Mouse (Mus musculus) left cerebral cortex, adult 18-20 months (tissue): ENCODE results near the gene Cd44. TPM values are rescaled to one million over a fixed set of nuclear protein-coding genes. Genes with fewer than 3 reads are reported as not detected.

ENCODE experiments used
- DNase-seq, 2 experiments: peaks; one replicate each; pipeline ENCODE4 v3.0.0; 2021 to 2022; ENCODE audit warnings: low spot score in 2 of 2, mixed read lengths in 1 of 2
- total RNA-seq, 2 experiments: library from RNA; stranded (reverse); gene quantifications; 2 replicates each; pipeline ENCODE4 v1.2.3; 2021

Gene Cd44
- total RNA-seq, 2 experiments from 2014 or later = 3.2 to 4.7 TPM

- DNase-seq = no peak
Measured at GRCm38 (mm10) chr2:102873194-102873593, 28.3 kb downstream of the Cd44 start.

DNA sequence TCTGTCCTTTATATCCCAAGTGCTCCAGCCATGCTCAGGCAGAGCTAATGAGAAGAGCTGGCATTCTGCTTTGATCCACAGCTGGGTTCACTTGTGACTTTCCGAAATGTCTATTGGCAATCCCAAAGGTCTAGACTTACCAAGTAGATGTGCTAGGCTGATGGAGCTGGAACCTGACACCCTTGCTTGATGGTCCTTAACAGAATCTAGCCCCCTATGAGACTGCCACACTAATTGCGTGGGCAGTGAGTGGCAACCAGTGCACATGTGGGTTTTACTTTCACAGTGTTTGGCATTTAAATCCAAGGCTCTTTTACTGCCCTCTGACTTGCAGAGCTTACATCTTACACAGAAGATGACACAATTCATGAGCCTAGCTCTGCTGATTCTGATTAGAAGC, 29.0 kb downstream of the Cd44 start:
- DNase-seq = no peak

GRCm38 (mm10) chr2:102868444-102868843, 33.0 kb downstream of the Cd44 start:
- DNase-seq = no peak

- DNase-seq = no peak
Measured at GRCm38 (mm10) chr2:102867396-102868088, 33.9 kb downstream of the Cd44 start.

GRCm38 (mm10) chr2:102866594-102866993, 34.9 kb downstream of the Cd44 start:
- DNase-seq = no peak

GRCm38 (mm10) chr2:102865354-102865752, 36.1 kb downstream of the Cd44 start:
- DNase-seq = no peak

GRCm38 (mm10) chr2:102864695-102865353, 36.6 kb downstream of the Cd44 start:
- no peak for DNase-seq

DNA sequence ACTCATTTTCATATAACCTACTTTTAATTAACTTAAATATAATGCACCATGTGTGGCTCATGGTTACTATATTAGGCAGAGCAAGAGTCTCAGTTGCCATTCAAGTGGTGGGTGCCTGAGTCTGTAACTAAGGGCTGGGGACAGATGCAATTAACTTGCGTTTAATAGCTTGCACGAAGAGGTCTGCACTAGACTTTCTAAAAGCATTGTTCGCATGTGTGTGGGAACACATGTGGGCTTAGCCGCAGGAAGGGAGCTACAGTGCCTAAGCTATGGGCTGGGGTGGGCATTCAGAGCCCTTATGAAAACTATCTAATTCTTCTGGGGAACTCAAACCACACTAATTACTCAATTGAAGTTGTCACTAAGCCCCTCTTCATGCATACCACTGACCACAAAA, 37.4 kb downstream of the Cd44 start:
- DNase-seq = no peak

DNA sequence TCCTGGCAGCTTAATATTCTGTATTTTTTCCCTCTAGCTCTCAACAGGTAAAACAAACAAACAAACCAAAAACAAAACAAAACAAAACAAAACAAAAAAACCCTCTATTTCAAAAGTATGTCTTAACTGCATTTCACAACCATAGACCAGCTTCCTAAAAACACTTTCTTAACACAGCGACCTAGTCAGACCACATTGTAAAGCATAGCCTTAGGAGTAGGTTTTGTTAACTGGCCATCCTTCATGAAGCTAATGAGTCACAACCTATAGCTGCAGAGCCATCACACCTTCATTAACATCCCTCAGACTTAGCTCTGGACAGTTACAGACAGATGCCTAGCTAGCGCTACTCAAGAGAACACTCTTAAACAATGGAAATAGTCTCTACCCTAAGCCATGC, 37.9 kb downstream of the Cd44 start:
- no peak for DNase-seq

DNA sequence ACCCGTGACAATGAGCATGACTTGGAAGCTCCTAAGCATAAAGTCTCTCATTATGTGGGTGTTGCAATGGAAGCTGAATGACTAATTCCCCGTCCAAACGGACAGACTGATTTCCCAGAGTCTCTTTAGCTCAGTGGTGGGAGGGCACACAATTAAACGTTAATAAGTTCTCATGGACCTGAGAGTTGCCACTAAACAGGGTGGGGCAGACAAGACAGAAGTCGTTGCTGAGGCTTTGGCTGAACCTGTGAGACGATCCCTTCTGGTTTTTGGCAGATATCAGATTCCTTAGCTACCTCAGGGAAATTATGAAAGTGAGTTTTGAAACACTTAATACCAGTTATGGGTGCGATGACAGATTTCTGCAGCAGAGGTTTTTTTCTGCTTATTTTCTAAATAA, 38.8 kb downstream of the Cd44 start:
- no peak for DNase-seq

- DNase-seq = no peak
Measured at GRCm38 (mm10) chr2:102858271-102858670, 43.2 kb downstream of the Cd44 start.

GRCm38 (mm10) chr2:102853297-102853696, 48.2 kb downstream of the Cd44 start:
- DNase-seq = no peak

- DNase-seq = no peak
Measured at GRCm38 (mm10) chr2:102851936-102852477, 49.5 kb downstream of the Cd44 start.

GRCm38 (mm10) chr2:102850026-102850425, 51.4 kb downstream of the Cd44 start:
- no peak for DNase-seq

GRCm38 (mm10) chr2:102848811-102849433, 52.5 kb downstream of the Cd44 start:
- DNase-seq = no peak

DNA sequence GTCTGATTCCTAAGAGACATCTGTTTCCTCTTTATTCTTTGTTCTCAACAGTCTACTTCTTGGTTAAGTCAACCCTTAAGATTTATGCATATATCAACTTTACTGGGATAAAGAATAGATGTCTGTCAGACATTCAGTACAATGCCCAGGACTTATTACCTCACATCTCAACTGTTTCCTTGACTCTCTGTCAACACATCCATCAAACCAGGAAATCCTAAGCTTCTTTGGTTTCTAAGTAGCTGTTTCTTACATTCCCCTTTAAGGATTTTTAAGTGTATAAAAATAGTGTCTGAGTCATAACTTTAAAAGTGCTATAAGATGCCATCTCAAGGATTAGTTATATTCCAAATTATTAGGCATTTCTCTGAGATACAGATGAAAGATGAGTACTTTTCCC, 60.2 kb downstream of the Cd44 start:
- no peak for DNase-seq

GRCm38 (mm10) chr2:102838179-102838578, 63.3 kb downstream of the Cd44 start:
- no peak for DNase-seq

- no peak for DNase-seq
Measured at GRCm38 (mm10) chr2:102831547-102831946, 69.9 kb downstream of the Cd44 start.

DNA sequence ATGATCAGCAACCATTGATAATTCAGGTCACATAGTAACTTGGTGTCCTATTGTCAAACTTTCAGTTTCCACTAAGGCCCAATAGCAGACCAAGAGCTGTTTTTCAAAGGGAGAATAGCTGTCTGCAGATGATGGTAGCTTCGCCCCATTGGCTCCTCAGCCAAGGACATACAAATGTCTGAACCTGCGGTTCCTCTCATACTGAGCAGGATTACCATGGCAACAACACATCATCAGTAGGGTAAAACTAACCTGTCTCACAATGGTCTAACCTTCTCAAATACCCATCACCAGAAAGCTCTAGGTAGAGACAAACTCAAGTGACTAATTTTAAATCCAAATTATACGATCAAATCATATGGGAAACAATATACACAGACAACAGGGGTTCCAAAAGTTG, 72.3 kb downstream of the Cd44 start:
- peak; percentile 73 to 82 for DNase-seq

- no peak for DNase-seq
Measured at GRCm38 (mm10) chr2:102828381-102828780, 73.1 kb downstream of the Cd44 start.

DNA sequence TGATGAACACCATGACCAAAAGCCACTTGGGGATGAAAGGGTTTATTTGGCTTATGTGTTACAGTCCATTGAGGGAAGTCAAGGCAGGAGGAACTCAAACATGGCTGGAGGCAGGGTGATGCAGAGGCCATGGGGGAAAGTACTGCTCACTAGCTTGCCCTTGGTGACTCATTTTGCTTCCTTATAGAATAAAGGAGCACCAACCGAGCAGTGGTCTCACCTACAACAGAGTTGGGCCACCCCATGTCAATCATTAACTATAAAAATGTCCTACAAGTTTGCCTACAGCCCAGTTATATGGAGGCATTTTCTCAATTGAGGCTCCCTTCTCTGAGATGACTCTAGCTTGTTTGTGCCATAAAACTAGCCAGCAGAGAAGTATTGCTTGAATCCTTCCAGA, 73.6 kb downstream of the Cd44 start:
- DNase-seq = no peak

GRCm38 (mm10) chr2:102825961-102826633, 75.4 kb downstream of the Cd44 start:
- DNase-seq = no peak
